9 mouse cellular contexts compared by ENCODE assay signal in genomic region chr13:37451471-37451870, GRCm38 (mm10).
DNase-seq lines count a peak whose midpoint lies in the region; ATAC-seq and TF ChIP-seq lines count a peak whose summit lies in the region.
"Had no signal": no experiment of that assay in that cellular context is flagged by ENCODE, and none has a peak within 500 bp of the region (broad histone marks: within the 10 kb centered on the region; RNA-seq: fewer than 3 reads in every experiment).

No protein-coding gene starts in this region.

- H3K36me3 ChIP-seq in lung, embryonic 14.5 days (ENCODE audit: insufficient read depth): no peaks in the 10 kb centered on the region

- no peak overlapping the region for H3K4me3 ChIP-seq in lung, embryonic 14.5 days (ENCODE audit: low read depth, low read length)

- peaks cover 37% of the 10 kb centered on the region for H3K4me1 ChIP-seq in lung, embryonic 14.5 days (ENCODE audit: insufficient read depth)

- TF ChIP-seq CTCF in lung, embryonic 14.5 days (IDR thresholded peaks at IDR 0.05; ENCODE audit: low read depth): no peak

- peak; percentile 39 for DNase-seq in adrenal gland, postnatal 14 days
- DNase-seq in adrenal gland, postnatal 36 days: no peak
- DNase-seq in urinary bladder, postnatal 14 days (ENCODE audit: low spot score): peak; percentile 43
- no peak for DNase-seq in urinary bladder, postnatal 4 days (ENCODE audit: low spot score in 2 of 2)
- DNase-seq in lung, embryonic 14.5 days: peak; percentile 64
- no peak for DNase-seq in retina, postnatal 1 day

- ATAC-seq in lung, embryonic 14.5 days (ENCODE audit: insufficient read depth): no peak
- no peak for ATAC-seq in activated CD4-positive, CD25-positive, alpha-beta regulatory T cell, adult 4 months
- ATAC-seq in inflammation-experienced regulatory T-cells, adult 6 months: no peak

- H3K9ac ChIP-seq in lung, embryonic 14.5 days: peak overlapping the region; percentile 49; the same call in 1 of the 2 replicates

- H3K4me2 ChIP-seq in lung, embryonic 14.5 days: peak overlapping the region; percentile 58

- H3K27ac ChIP-seq in lung, embryonic 14.5 days (ENCODE audit: low read depth): peak overlapping the region; percentile 88

- no peaks in the 10 kb centered on the region for H3K27me3 ChIP-seq in lung, embryonic 14.5 days (ENCODE audit: insufficient read depth, low read length)
- H3K27me3 ChIP-seq: megakaryocyte, embryonic 14.5 days had no signal

- 43% methylated on average over 3 of the region's 3 CpGs for WGBS in lung, embryonic 14.5 days

- H3K9me3 ChIP-seq in lung, embryonic 14.5 days (ENCODE audit: low read depth, low read length): no peaks in the 10 kb centered on the region

Comparison
In these comparisons a context has a peak if more than half of its experiments do, and no peak if none do; other contexts are left out.
1. DNase-seq: peak in adrenal gland, postnatal 14 days (single experiment), urinary bladder, postnatal 14 days (single experiment) and lung, embryonic 14.5 days (single experiment); none in adrenal gland, postnatal 36 days (0 of 2), urinary bladder, postnatal 4 days (0 of 2) and retina, postnatal 1 day (single experiment).